Mouse (Mus musculus) layer of hippocampus, adult 9-10 months (tissue): Measurements from ENCODE around the gene Pnp.
"Not testable (repeated sequence)": the region's sequence is repeated elsewhere in the genome, so short reads cannot be mapped to it uniquely, and the experiment has no call there.

Experiments used
- DNase-seq: peaks from one replicate; pipeline ENCODE4 v3.0.0; 2022; ENCODE audit warnings: low spot score

The Pnp gene

GRCm38 (mm10) chr14:50975001-50975400 lies 44.1 kb downstream of the Pnp start:
- DNase-seq, result no peak

GRCm38 (mm10) chr14:50976674-50977073 lies 45.8 kb downstream of the Pnp start:
- DNase-seq, result no peak

- not testable (repeated sequence) for DNase-seq
Observed at GRCm38 (mm10) chr14:50978451-50978850, 47.6 kb downstream of the Pnp start.

GRCm38 (mm10) chr14:50979631-50980030 lies 48.7 kb downstream of the Pnp start:
- no peak for DNase-seq

- no peak for DNase-seq
Observed at GRCm38 (mm10) chr14:50981207-50981606, 50.3 kb downstream of the Pnp start.

- DNase-seq, result no peak
Observed at GRCm38 (mm10) chr14:50981837-50982236, 51.0 kb downstream of the Pnp start.

GRCm38 (mm10) chr14:50987668-50988067 lies 56.8 kb downstream of the Pnp start:
- no peak for DNase-seq

GRCm38 (mm10) chr14:50991037-50991436 lies 60.2 kb downstream of the Pnp start:
- no peak for DNase-seq

- no peak for DNase-seq
Observed at GRCm38 (mm10) chr14:50997088-50997487, 66.2 kb downstream of the Pnp start.

- no peak for DNase-seq
Observed at GRCm38 (mm10) chr14:50997999-50998666, 67.3 kb downstream of the Pnp start.

GRCm38 (mm10) chr14:51007152-51007801 lies 76.4 kb downstream of the Pnp start, which contains the start of gene Rnase10:
Gene Rnase10 (plus strand): TSS chr14:51007751.
- no peak for DNase-seq

- DNase-seq, result no peak
Observed at GRCm38 (mm10) chr14:51007914-51008713, 77.2 kb downstream of the Pnp start.

GRCm38 (mm10) chr14:51008781-51009180 lies 77.9 kb downstream of the Pnp start:
- DNase-seq, result no peak

- DNase-seq, result no peak
Observed at GRCm38 (mm10) chr14:51009572-51009971, 78.7 kb downstream of the Pnp start.

GRCm38 (mm10) chr14:51014724-51015123 lies 83.8 kb downstream of the Pnp start:
- not testable (repeated sequence) for DNase-seq
